Mouse (Mus musculus) heart, embryonic 14.5 days (tissue): Measurements from ENCODE around the gene Mavs. TPM values are rescaled to one million over a fixed set of nuclear protein-coding genes. Genes with fewer than 3 reads are reported as not detected.
"Not testable (repeated sequence)": the region's sequence is repeated elsewhere in the genome, so short reads cannot be mapped to it uniquely, and the experiment has no call there.

Experiments used
- ATAC-seq: fragments of 200-750 bp; cut with Nextera tagmentation; 2 replicates; pipeline ENCODE4 v1.8.0; 2017; ENCODE audit warnings: low read depth, moderate TSS enrichment; ENCODE audit not compliant: insufficient number of reproducible peaks, insufficient read depth, low FRiP score
- H3K27ac ChIP-seq, 2 experiments: fragments of 200-500 bp in 1 of 2; fragments of 300-500 bp in 1 of 2; sonication (generic) in 1 of 2; replicated peaks in 1 of 2; 2 replicates each; pipeline ENCODE4 v1.5.1; 2012 to 2014; ENCODE audit warnings: low read depth in 2 of 2, low read length in 2 of 2, control low read depth in 1 of 2, mild to moderate bottlenecking in 1 of 2, mixed read lengths in 1 of 2; ENCODE audit not compliant: control insufficient read depth in 1 of 2, insufficient read depth in 1 of 2
- H3K27me3 ChIP-seq: fragments of 300-500 bp; sonication (generic); 2 replicates; pipeline ENCODE4 v1.6.1; 2014; ENCODE audit warnings: mild to moderate bottlenecking, low read length, control low read depth; ENCODE audit not compliant: control insufficient read depth, insufficient read depth
- H3K36me3 ChIP-seq: fragments of 300-500 bp; sonication (generic); 2 replicates; pipeline ENCODE4 v1.6.1; 2014; ENCODE audit warnings: mild to moderate bottlenecking, control low read depth, low read length, mixed read lengths; ENCODE audit not compliant: control insufficient read depth, insufficient read depth
- H3K4me1 ChIP-seq, 2 experiments: fragments of 200-500 bp in 1 of 2; fragments of 300-500 bp in 1 of 2; sonication (generic) in 1 of 2; 2 replicates each; pipeline ENCODE4 v1.6.1; 2012 to 2014; ENCODE audit warnings: low read length in 2 of 2, control low read depth in 1 of 2, mixed read lengths in 1 of 2; ENCODE audit not compliant: control insufficient read depth in 2 of 2, insufficient read depth in 2 of 2
- H3K4me2 ChIP-seq: fragments of 300-500 bp; sonication (generic); 2 replicates; pipeline ENCODE4 v1.6.1; 2014; ENCODE audit warnings: mild to moderate bottlenecking, low read length
- H3K4me3 ChIP-seq, 2 experiments: fragments of 200-500 bp in 1 of 2; fragments of 300-500 bp in 1 of 2; sonication (generic) in 1 of 2; 2 replicates each; pipeline ENCODE4 v1.5.1; 2012 to 2014; ENCODE audit warnings: low read length in 2 of 2, mild to moderate bottlenecking in 2 of 2, control low read depth in 1 of 2, low read depth in 1 of 2, moderate library complexity in 1 of 2; ENCODE audit not compliant: control insufficient read depth in 1 of 2, insufficient read depth in 1 of 2
- H3K9ac ChIP-seq: fragments of 300-500 bp; sonication (generic); 2 replicates; pipeline ENCODE4 v1.6.1; 2014; ENCODE audit warnings: mild to moderate bottlenecking, low read length
- H3K9me3 ChIP-seq: fragments of 300-500 bp; sonication (generic); 2 replicates; pipeline ENCODE4 v1.6.1; 2016; ENCODE audit warnings: low read length, control low read depth; ENCODE audit not compliant: control insufficient read depth
- WGBS: fragments of 180-500 bp; shearing (Covaris S2); extraction: QIAGEN DNeasy Blood & Tissue Kit; methylation state at CpG from one replicate; pipeline ENCODE4 v1.1.7; 2014; 5-methylcytosine and 5-hydroxymethylcytosine counted together
- polyA plus RNA-seq: library from polyadenylated mRNA; unstranded; fragments of >200 nt; fragmentation: Nextera tagmentation; extraction: Ambion mirVana; gene quantifications from 2 replicates; pipeline ENCODE4 v1.2.1, GENCODE M21; 2014

Gene Mavs
- polyA plus RNA-seq, 1 experiment from 2014 or later: 20.0 TPM

DNA sequence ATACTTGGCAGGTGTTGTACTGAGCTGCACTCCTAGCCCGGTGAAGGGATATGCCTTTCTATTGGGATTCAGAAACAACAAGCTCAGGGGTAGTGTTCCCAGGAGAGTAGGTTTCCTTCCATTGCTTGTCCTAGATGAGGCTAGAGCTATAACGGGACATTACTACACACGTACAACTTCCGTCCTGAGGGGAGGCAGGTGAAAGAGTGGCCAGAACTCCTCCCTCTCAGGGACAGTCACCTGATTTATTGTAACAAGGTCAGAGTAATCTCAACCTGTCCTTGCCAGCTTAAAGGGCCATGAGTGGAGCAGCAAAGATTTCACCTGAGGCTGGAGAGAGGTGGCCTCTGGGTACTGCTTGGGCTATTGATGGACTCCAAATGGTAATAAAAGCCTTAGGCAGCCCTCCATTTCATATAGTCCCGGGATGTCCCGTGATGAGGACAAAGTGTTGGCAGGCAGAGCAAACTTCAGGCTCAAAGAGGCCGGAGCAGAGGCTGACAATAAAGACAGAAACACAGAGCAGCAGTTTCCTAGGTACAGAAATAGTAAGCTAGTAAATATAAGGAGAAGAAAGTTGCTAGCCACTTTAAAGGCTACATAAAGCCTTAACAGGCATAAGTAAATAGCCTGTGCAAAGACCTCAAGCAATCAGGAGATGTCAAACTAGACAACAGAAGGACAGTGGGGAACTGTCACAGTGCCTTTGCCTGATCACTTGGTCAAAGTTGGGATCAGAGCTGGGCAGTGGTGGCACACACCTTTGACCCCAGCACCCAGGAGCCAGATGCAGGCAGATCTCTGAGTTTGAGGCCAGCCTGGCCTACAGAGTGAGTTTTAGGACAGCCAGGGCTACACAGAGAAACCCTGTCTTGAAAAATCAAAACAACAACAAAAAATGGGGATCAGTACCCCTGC lies 17.7 kb upstream of the Mavs start:
- 64% methylated on average over 7 of the region's 7 CpGs for WGBS
- Histone ChIP-seq H3K36me3 (peaks cover 25% of the 10 kb centered on the region), H3K4me1 (peaks cover 2 to 16% of the 10 kb centered on the region in 2 experiments; a peak in 2 of 4 replicates), H3K4me3 (no peak overlapping the region), H3K4me2 (no peak overlapping the region), H3K9ac (no peak overlapping the region), H3K9me3 (no peaks in the 10 kb centered on the region), H3K27me3 (no peaks in the 10 kb centered on the region), H3K27ac (0 out of 4 replicates have a peak overlapping the region, but pooled peaks of 1 of the 2 experiments have one; percentile 1)
- ATAC-seq: no peak

DNA sequence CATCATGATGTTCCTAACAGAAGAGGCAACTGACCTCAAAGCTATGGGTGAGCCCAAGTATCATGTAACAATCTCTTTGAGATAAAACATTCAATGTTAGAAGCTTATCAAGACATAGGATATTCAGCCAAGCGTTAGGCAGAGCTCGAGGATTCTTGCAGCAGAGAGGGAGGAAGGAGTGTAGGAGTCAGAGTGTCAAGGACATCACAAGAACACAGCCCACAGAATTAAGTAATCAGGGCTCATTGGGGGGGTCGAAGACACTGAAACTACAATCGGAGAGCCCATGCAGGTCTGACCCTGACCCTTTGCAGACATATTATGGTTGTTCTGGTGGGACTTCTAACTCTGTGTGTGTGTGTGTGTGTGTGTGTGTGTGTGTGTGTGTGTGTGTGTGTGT lies 13.8 kb upstream of the Mavs start:
- H3K4me1 ChIP-seq: peaks cover 2 to 19% of the 10 kb centered on the region in 2 experiments; a peak in 1 of 4 replicates
- WGBS: 64% methylated on average over 4 of the region's 4 CpGs
- H3K9me3 ChIP-seq: no peaks in the 10 kb centered on the region; the same call in 1 of the 2 replicates
- no peaks in the 10 kb centered on the region for H3K27me3 ChIP-seq
- H3K9ac ChIP-seq: no peak overlapping the region
- no peak overlapping the region for H3K4me3 ChIP-seq
- no peak for ATAC-seq
- H3K4me2 ChIP-seq: no peak overlapping the region
- no peak overlapping the region for H3K27ac ChIP-seq
- no peaks in the 10 kb centered on the region for H3K36me3 ChIP-seq

DNA sequence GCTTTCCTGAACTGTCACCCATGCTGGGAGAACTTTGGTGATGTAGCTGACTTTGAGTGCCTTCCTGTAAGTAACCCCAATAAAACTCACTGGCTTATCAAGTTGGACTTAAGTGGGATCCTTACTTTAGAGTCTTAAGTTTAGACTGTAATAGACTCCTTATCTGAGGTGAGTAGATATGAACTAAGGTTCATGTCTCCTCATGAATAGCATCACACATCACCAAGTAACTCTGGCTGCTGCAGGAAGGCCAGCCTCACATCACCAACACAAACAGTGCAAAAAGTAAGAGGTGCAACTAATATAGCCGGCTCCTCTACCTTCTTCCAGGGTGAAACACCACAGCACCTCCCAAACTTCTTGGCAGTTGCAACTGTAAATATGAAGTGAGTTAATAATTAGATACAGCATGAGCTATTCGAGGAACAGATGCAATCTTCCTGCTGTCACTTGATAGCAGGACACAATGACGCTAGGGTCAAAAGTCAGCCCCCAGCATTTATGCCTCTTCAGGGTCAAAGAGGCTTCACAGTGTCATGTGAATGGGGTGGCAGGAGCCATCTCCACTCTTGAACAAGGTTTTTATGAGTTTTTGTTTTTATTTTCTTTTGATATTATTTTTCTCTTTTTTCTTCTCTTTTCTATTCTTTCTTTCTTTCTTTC lies 11.9 kb upstream of the Mavs start:
- Histone ChIP-seq H3K27ac (no peak overlapping the region), H3K36me3 (no peaks in the 10 kb centered on the region), H3K4me3 (no peak overlapping the region), H3K9me3 (no peaks in the 10 kb centered on the region; the same call in 1 of the 2 replicates), H3K27me3 (no peaks in the 10 kb centered on the region), H3K4me1 (peaks cover 2 to 9% of the 10 kb centered on the region in 2 experiments; a peak in 1 of 4 replicates), H3K9ac (no peak overlapping the region), H3K4me2 (no peak overlapping the region)
- WGBS: 48% methylated on average over 3 of the region's 3 CpGs
- no peak for ATAC-seq

GRCm38 (mm10) chr2:131222562-131222961 lies 11.3 kb upstream of the Mavs start:
- H3K27ac ChIP-seq: no peak overlapping the region
- no peak overlapping the region for H3K4me3 ChIP-seq
- H3K9ac ChIP-seq: no peak overlapping the region
- no peaks in the 10 kb centered on the region; the same call in 1 of the 2 replicates for H3K9me3 ChIP-seq
- H3K4me1 ChIP-seq: peaks cover 2 to 9% of the 10 kb centered on the region in 2 experiments; a peak in 1 of 4 replicates
- H3K27me3 ChIP-seq: no peaks in the 10 kb centered on the region
- H3K36me3 ChIP-seq: no peaks in the 10 kb centered on the region
- ATAC-seq: no peak
- WGBS: 15% methylated on average over 5 of the region's 5 CpGs
- H3K4me2 ChIP-seq: no peak overlapping the region

GRCm38 (mm10) chr2:131223569-131223968 lies 10.3 kb upstream of the Mavs start:
- H3K27ac ChIP-seq: no peak overlapping the region
- H3K4me2 ChIP-seq: no peak overlapping the region

GRCm38 (mm10) chr2:131225178-131225577 lies 8.7 kb upstream of the Mavs start:
- no peak overlapping the region for H3K27ac ChIP-seq
- H3K9me3 ChIP-seq: no peaks in the 10 kb centered on the region; the same call in 1 of the 2 replicates
- H3K4me3 ChIP-seq: no peak overlapping the region
- H3K27me3 ChIP-seq: no peaks in the 10 kb centered on the region
- H3K36me3 ChIP-seq: no peaks in the 10 kb centered on the region
- 75% methylated on average over 6 of the region's 6 CpGs for WGBS
- no peak overlapping the region for H3K9ac ChIP-seq
- H3K4me1 ChIP-seq: peaks cover 2 to 9% of the 10 kb centered on the region in 2 experiments; a peak in 1 of 4 replicates
- ATAC-seq: no peak
- H3K4me2 ChIP-seq: no peak overlapping the region

More at GRCm38 (mm10) chr2:131223569-131223968, 10.3 kb upstream of the Mavs start:
- Histone ChIP-seq H3K9ac (no peak overlapping the region), H3K27me3 (no peaks in the 10 kb centered on the region), H3K36me3 (no peaks in the 10 kb centered on the region), H3K4me3 (no peak overlapping the region), H3K9me3 (no peaks in the 10 kb centered on the region; the same call in 1 of the 2 replicates), H3K4me1 (peaks cover 2 to 9% of the 10 kb centered on the region in 2 experiments; a peak in 1 of 4 replicates)
- WGBS: 60% methylated on average over 1 of the region's 1 CpGs
- ATAC-seq: no peak

DNA sequence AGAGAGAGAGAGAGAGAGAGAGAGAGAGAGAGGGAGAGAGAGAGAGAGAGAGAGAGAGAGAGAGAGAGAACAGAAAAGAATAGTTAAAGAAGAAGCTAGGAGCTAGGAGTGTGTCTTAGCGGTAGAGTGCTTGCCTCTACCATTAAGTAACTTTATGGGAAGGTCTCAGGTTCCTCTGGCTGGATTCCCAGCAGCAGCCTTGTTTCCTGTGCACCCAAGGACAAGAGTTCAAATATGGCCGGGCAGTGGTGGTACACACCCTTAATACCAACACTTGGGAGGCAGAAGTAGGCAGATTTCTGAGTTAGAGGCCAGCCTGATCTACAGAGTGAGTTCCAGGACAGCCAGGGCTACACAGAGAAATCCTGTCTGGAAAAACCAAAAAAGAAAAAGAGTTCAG lies 7.2 kb upstream of the Mavs start:
- not testable (repeated sequence) for H3K27me3 ChIP-seq, H3K27ac ChIP-seq, H3K9ac ChIP-seq, H3K4me3 ChIP-seq, ATAC-seq, H3K36me3 ChIP-seq, H3K9me3 ChIP-seq, H3K4me2 ChIP-seq, H3K4me1 ChIP-seq
- WGBS: 64% methylated on average over 2 of the region's 2 CpGs
